Mouse (Mus musculus): Measurements from ENCODE around the gene Zfp455.
"Not testable (repeated sequence)": the region's sequence is repeated elsewhere in the genome, so short reads cannot be mapped to it uniquely, and the experiment has no call there.

Gene Zfp455

GRCm38 (mm10) chr13:67194340-67194894 lies at the start of gene Zfp455:
Gene Zfp455, plus strand, starts transcription at chr13:67194506.
- peak; percentile 27 to 35 for DNase-seq (ENCODE audit: low spot score in 2 of 2)

DNA sequence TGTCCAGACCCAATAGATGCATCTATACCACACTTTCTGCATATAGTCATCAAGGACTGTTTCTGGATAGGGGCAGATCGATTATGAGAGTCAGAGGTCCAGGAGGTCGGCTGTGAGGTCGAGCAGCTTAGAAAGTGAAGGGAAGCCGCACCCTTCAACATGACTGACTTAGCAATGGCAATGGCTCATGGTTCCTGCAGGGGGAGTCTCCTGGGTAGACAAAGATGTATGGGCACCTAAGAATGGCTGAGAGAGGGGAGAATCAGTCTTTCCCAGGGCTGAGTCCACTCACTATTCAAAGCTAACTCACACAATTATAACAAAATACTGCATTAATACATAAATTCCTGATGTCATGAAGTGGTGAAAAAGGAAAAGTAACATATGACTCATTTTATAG lies 28.2 kb upstream of the Zfp455 start:
- DNase-seq (ENCODE audit: low spot score in 2 of 2) = not testable (repeated sequence)

GRCm38 (mm10) chr13:67172991-67173722 lies 21.1 kb upstream of the Zfp455 start, which contains the start of gene Rsl1:
Gene Rsl1, plus strand, starts transcription at chr13:67173182.
- DNase-seq (ENCODE audit: low spot score in 2 of 2) = peak; percentile 59 to 66

- DNase-seq (ENCODE audit: low spot score in 2 of 2) = no peak
Measured at GRCm38 (mm10) chr13:67173723-67174055, 20.6 kb upstream of the Zfp455 start.

DNA sequence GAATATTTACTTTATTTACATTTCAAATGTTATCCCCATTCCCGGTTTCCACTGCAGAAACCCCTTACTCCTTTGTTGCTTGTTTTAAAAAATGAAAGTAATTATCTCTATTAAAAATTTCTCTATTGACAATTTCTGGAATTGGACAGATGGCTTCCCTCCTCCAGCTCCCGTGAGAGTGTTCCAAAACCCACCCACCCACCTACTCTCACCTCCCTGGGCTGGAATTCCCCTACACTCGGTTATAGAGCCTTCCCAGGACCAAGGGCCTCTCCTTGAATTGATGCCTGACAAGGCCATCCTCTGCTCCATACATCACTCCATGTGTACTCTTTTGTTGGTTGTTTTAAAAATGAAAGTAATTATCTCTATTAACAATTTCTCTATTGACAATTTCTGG lies 7.3 kb downstream of the Zfp455 start:
- DNase-seq (ENCODE audit: low spot score in 2 of 2) = no peak

DNA sequence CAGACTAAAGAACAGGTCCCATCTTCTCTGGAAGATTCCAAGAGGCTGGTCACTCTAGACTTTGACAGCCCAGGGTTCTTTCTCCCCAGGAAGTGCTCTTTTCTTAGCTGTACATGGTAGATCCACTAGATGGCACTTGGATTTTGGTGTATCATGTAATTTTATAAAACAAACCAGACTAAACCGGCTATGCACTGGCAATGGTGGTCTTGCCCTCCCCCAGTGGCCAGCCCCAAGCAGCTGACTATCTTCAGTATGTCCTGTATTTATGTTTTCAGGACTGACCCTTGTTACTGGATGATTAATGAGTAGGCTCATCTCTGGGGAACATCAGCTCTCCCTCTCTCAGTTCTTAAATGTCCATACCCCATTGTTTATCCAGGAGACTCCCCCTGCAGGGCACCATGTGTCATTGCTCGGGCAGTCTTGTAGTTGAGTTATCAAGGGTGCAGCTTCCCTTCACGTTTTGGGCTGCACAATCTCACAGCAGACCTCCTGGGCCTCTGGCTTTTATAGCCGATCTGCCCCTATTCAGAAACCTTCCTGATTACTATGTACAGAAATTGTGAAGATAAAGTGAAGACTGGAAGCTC lies 19.8 kb downstream of the Zfp455 start:
- no peak for DNase-seq (ENCODE audit: low spot score in 2 of 2)

Data from frontal cortex, postnatal 14 days (tissue).